Mouse (Mus musculus) activated CD4-positive, CD25-positive, alpha-beta regulatory T cell (primary cell): ENCODE results near the gene Klf16. TPM values are rescaled to one million over a fixed set of nuclear protein-coding genes. Genes with fewer than 3 reads are reported as not detected.

Source experiments
- polyA plus RNA-seq, 2 experiments: library from polyadenylated mRNA; unstranded; fragments of 100-300 nt; shearing (Covaris generic); gene quantifications; one replicate each; pipeline ENCODE4 v1.2.1; 2017

Klf16 gene
- 10 to 100 TPM in 1 of 2 experiments, 1 to 10 TPM in 1; 7.3 to 11.4 TPM for polyA plus RNA-seq

GRCm38 (mm10) chr10:80577195-80578130 is at the start of gene Klf16:
TSS of gene Klf16 (minus strand) at chr10:80577321.

GRCm38 (mm10) chr10:80622661-80623456 is 45.7 kb upstream of the Klf16 start, which contains the start of gene Csnk1g2:
TSS of gene Csnk1g2 (plus strand) at chr10:80622838.

GRCm38 (mm10) chr10:80605721-80606120 is 28.6 kb upstream of the Klf16 start, which contains the start of gene Gm49322:
TSS of gene Gm49322 (plus strand) at chr10:80606021.

GRCm38 (mm10) chr10:80602698-80603325 is 25.7 kb upstream of the Klf16 start, which contains the start of the genes Scamp4 and Adat3:
TSS of gene Scamp4 (plus strand) at chr10:80602872.
TSS of gene Adat3 (plus strand) at chr10:80602880.

GRCm38 (mm10) chr10:80589879-80590854 is 13.0 kb upstream of the Klf16 start, which contains the start of gene Abhd17a:
TSS of gene Abhd17a (minus strand) at chr10:80590341.

GRCm38 (mm10) chr10:80561116-80561944 is 15.8 kb downstream of the Klf16 start, which contains the start of gene Rexo1:
TSS of gene Rexo1 (minus strand) at chr10:80561560.

GRCm38 (mm10) chr10:80538710-80539394 is 38.3 kb downstream of the Klf16 start, which contains the start of gene Atp8b3:
TSS of gene Atp8b3 (minus strand) at chr10:80539124.

Other genes starting within 250 kb of the Klf16 start
- 10 to 100 TPM; 11.4 to 20.0 TPM for gene Pcsk4, start 247.8 kb downstream of the Klf16 start, polyA plus RNA-seq
- gene Reep6, start 247.4 kb downstream of the Klf16 start, polyA plus RNA-seq, result under 1 TPM; 0.31 to 0.75 TPM
- not detected for gene Adamtsl5, start 228.9 kb downstream of the Klf16 start, polyA plus RNA-seq
- gene Plk5, start 220.9 kb downstream of the Klf16 start, polyA plus RNA-seq, result not detected
- 1 to 10 TPM; 3.3 to 4.1 TPM for gene Mex3d, start 189.7 kb downstream of the Klf16 start, polyA plus RNA-seq
- 100 to 1,000 TPM; 134 to 152 TPM for gene Mbd3, start 177.8 kb downstream of the Klf16 start, polyA plus RNA-seq
- 100 to 1,000 TPM; 265 TPM for gene Uqcr11, start 170.5 kb downstream of the Klf16 start, polyA plus RNA-seq
- gene Tcf3, start 143.7 kb downstream of the Klf16 start, polyA plus RNA-seq, result 100 to 1,000 TPM; 101 to 107 TPM
- under 1 TPM; 0.06 to 0.12 TPM for gene Onecut3, start 82.5 kb downstream of the Klf16 start, polyA plus RNA-seq
- under 1 TPM in 1 of 2 experiments, not detected in 1; 0.04 TPM for gene Atp8b3, start 38.2 kb downstream of the Klf16 start, polyA plus RNA-seq
- 10 to 100 TPM; 36.5 to 38.7 TPM for gene Rexo1, start 15.8 kb downstream of the Klf16 start, polyA plus RNA-seq
- gene Abhd17a, start 13.0 kb upstream of the Klf16 start, polyA plus RNA-seq, result 100 to 1,000 TPM; 169 to 195 TPM
- gene Scamp4, start 25.6 kb upstream of the Klf16 start, polyA plus RNA-seq, result 100 to 1,000 TPM in 1 of 2 experiments, 10 to 100 TPM in 1; 96.4 to 124 TPM
- gene Adat3, start 25.6 kb upstream of the Klf16 start, polyA plus RNA-seq, result 1 to 10 TPM; 4.7 to 6.4 TPM
- gene Gm49322, start 28.7 kb upstream of the Klf16 start, polyA plus RNA-seq, result 10 to 100 TPM in 1 of 2 experiments, 1 to 10 TPM in 1; 6.5 to 15.3 TPM
- 100 to 1,000 TPM; 228 to 252 TPM for gene Csnk1g2, start 45.5 kb upstream of the Klf16 start, polyA plus RNA-seq
- gene Btbd2, start 79.8 kb upstream of the Klf16 start, polyA plus RNA-seq, result 10 to 100 TPM; 20.1 to 27.7 TPM
- 100 to 1,000 TPM; 110 to 242 TPM for gene Mknk2, start 100.8 kb upstream of the Klf16 start, polyA plus RNA-seq
- gene Mob3a, start 124.7 kb upstream of the Klf16 start, polyA plus RNA-seq, result 100 to 1,000 TPM; 213 to 321 TPM
- 100 to 1,000 TPM; 121 to 131 TPM for gene Izumo4, start 124.9 kb upstream of the Klf16 start, polyA plus RNA-seq
- gene Ap3d1, start 164.9 kb upstream of the Klf16 start, polyA plus RNA-seq, result 10 to 100 TPM; 38.5 to 75.7 TPM
- gene Dot1l, start 177.9 kb upstream of the Klf16 start, polyA plus RNA-seq, result 10 to 100 TPM; 14.8 to 15.7 TPM
- 10 to 100 TPM; 64.0 to 79.5 TPM for gene Sf3a2, start 220.9 kb upstream of the Klf16 start, polyA plus RNA-seq
- gene Plekhj1, start 221.3 kb upstream of the Klf16 start, polyA plus RNA-seq, result 100 to 1,000 TPM; 224 to 242 TPM
- not detected for gene Amh, start 227.9 kb upstream of the Klf16 start, polyA plus RNA-seq
- under 1 TPM in 1 of 2 experiments, not detected in 1; 0.53 TPM for gene Jsrp1, start 236.2 kb upstream of the Klf16 start, polyA plus RNA-seq
- 1,000 to 10,000 TPM; 2,247 to 2,345 TPM for gene Oaz1, start 249.3 kb upstream of the Klf16 start, polyA plus RNA-seq